Mouse (Mus musculus) heart, embryonic 10.5 days (tissue): ENCODE measurements at regions not wholly inside any gene's neighbourhood (a gene's known extent, or its start where the extent isn't known, plus 50 kb on each side); places are given as distances from the start of the nearest gene placed in this dataset.
"Not testable (repeated sequence)": the region's sequence is repeated elsewhere in the genome, so short reads cannot be mapped to it uniquely, and the experiment has no call there.

Experiments used
- DNase-seq: peaks from one replicate; pipeline ENCODE4 v3.0.0-alpha.2; 2017; ENCODE audit warnings: low spot score
- H3K27ac ChIP-seq: fragments of 300-500 bp; sonication (generic); 2 replicates; pipeline ENCODE4 v1.5.1; 2016; ENCODE audit warnings: mild to moderate bottlenecking
- H3K27me3 ChIP-seq: fragments of 300-500 bp; sonication (generic); 2 replicates; pipeline ENCODE4 v1.6.1; 2016; ENCODE audit warnings: mild to moderate bottlenecking; ENCODE audit not compliant: poor library complexity, insufficient read depth, severe bottlenecking
- H3K36me3 ChIP-seq: fragments of 300-500 bp; sonication (generic); 2 replicates; pipeline ENCODE4 v1.6.1; 2016; ENCODE audit warnings: mild to moderate bottlenecking, moderate library complexity
- H3K4me1 ChIP-seq: fragments of 300-500 bp; sonication (generic); 2 replicates; pipeline ENCODE4 v1.6.1; 2016; ENCODE audit warnings: mild to moderate bottlenecking
- H3K4me3 ChIP-seq: fragments of 300-500 bp; sonication (generic); 2 replicates; pipeline ENCODE4 v1.5.1; 2016; ENCODE audit warnings: mild to moderate bottlenecking, moderate library complexity
- H3K9me3 ChIP-seq: fragments of 300-500 bp; sonication (generic); 2 replicates; pipeline ENCODE4 v1.6.1; 2016; ENCODE audit warnings: mild to moderate bottlenecking, moderate library complexity
- WGBS: fragments of 180-500 bp; shearing (Covaris S2); methylation state at CpG from one replicate; pipeline ENCODE4 v1.1.7; 2016; 5-methylcytosine and 5-hydroxymethylcytosine counted together

- Histone ChIP-seq H3K4me1 (no peaks in the 10 kb centered on the region), H3K27ac (no peak overlapping the region), H3K9me3 (no peaks in the 10 kb centered on the region), H3K27me3 (no peaks in the 10 kb centered on the region), H3K36me3 (no peaks in the 10 kb centered on the region), H3K4me3 (no peak overlapping the region)
- no peak for DNase-seq
- WGBS, result 82% methylated on average over 2 of the region's 2 CpGs
Observed at GRCm38 (mm10) chr15:32749971-32750370, 505.4 kb downstream of the Sema5a start.

GRCm38 (mm10) chr15:32751991-32752390, 507.4 kb downstream of the Sema5a start:
- Histone ChIP-seq H3K4me3 (no peak overlapping the region), H3K36me3 (no peaks in the 10 kb centered on the region), H3K27ac (no peak overlapping the region), H3K27me3 (no peaks in the 10 kb centered on the region), H3K9me3 (no peaks in the 10 kb centered on the region), H3K4me1 (no peaks in the 10 kb centered on the region)
- 69% methylated on average over 3 of the region's 3 CpGs for WGBS
- DNase-seq, result no peak

- H3K9me3 ChIP-seq, result no peaks in the 10 kb centered on the region
- no peaks in the 10 kb centered on the region for H3K4me1 ChIP-seq
- H3K27ac ChIP-seq, result no peak overlapping the region
- no peaks in the 10 kb centered on the region for H3K27me3 ChIP-seq
- no peaks in the 10 kb centered on the region for H3K36me3 ChIP-seq
- WGBS, result 72% methylated on average over 3 of the region's 3 CpGs
- no peak for DNase-seq
- H3K4me3 ChIP-seq, result no peak overlapping the region
Observed at GRCm38 (mm10) chr15:32760141-32760540, 515.5 kb downstream of the Sema5a start.

- no peaks in the 10 kb centered on the region for H3K27me3 ChIP-seq
- no peaks in the 10 kb centered on the region for H3K36me3 ChIP-seq
- H3K4me1 ChIP-seq, result no peaks in the 10 kb centered on the region
- H3K4me3 ChIP-seq, result no peak overlapping the region
- no peak for DNase-seq
- H3K27ac ChIP-seq, result no peak overlapping the region
- WGBS, result 6% methylated on average over 4 of the region's 4 CpGs
- H3K9me3 ChIP-seq, result no peaks in the 10 kb centered on the region
Observed at GRCm38 (mm10) chr15:32766011-32766701, 521.5 kb downstream of the Sema5a start.

GRCm38 (mm10) chr15:32766746-32767471, 522.3 kb downstream of the Sema5a start:
- no peak for DNase-seq
- no peaks in the 10 kb centered on the region for H3K36me3 ChIP-seq
- H3K4me1 ChIP-seq, result no peaks in the 10 kb centered on the region
- H3K9me3 ChIP-seq, result no peaks in the 10 kb centered on the region
- no peak overlapping the region for H3K4me3 ChIP-seq
- no peak overlapping the region for H3K27ac ChIP-seq
- 72% methylated on average over 3 of the region's 5 CpGs for WGBS
- H3K27me3 ChIP-seq, result no peaks in the 10 kb centered on the region

GRCm38 (mm10) chr15:32778226-32778598, 533.6 kb downstream of the Sema5a start:
- H3K4me3 ChIP-seq, DNase-seq, H3K36me3 ChIP-seq, H3K27ac ChIP-seq, H3K27me3 ChIP-seq, H3K9me3 ChIP-seq, H3K4me1 ChIP-seq: not testable (repeated sequence)
- WGBS, result 36% methylated on average over 5 of the region's 5 CpGs

- H3K27me3 ChIP-seq, H3K36me3 ChIP-seq, H3K4me1 ChIP-seq, H3K9me3 ChIP-seq: not testable (repeated sequence)
- peak; percentile 89 for DNase-seq
- Histone ChIP-seq H3K27ac (peak overlapping the region; percentile 65), H3K4me3 (peak overlapping the region; percentile 66)
- 2% methylated on average over 33 of the region's 34 CpGs for whole genome bisulfite sequencing
Observed at GRCm38 (mm10) chr15:32778599-32779273, 534.1 kb downstream of the Sema5a start.

GRCm38 (mm10) chr15:32779274-32779615, 534.6 kb downstream of the Sema5a start:
- 6% methylated on average over 11 of the region's 11 CpGs for WGBS
- H3K27ac ChIP-seq, result peak overlapping the region; percentile 65; the same call in 1 of the 2 replicates
- not testable (repeated sequence) for DNase-seq

GRCm38 (mm10) chr15:32781609-32782008, 537.0 kb downstream of the Sema5a start:
- not testable (repeated sequence) for H3K4me1 ChIP-seq

More at GRCm38 (mm10) chr15:32779274-32779615, 534.6 kb downstream of the Sema5a start:
- H3K36me3 ChIP-seq, H3K4me1 ChIP-seq, H3K27me3 ChIP-seq, H3K9me3 ChIP-seq: not testable (repeated sequence)
- H3K4me3 ChIP-seq, result peak overlapping the region; percentile 66

GRCm38 (mm10) chr15:32799222-32799621, 554.6 kb downstream of the Sema5a start:
- Histone ChIP-seq H3K4me3 (no peak overlapping the region), H3K9me3 (no peaks in the 10 kb centered on the region), H3K36me3 (peaks cover 9% of the 10 kb centered on the region), H3K4me1 (no peaks in the 10 kb centered on the region), H3K27me3 (no peaks in the 10 kb centered on the region), H3K27ac (no peak overlapping the region)
- DNase-seq, result no peak
- 88% methylated on average over 1 of the region's 1 CpGs for WGBS

More at GRCm38 (mm10) chr15:32781609-32782008, 537.0 kb downstream of the Sema5a start:
- not testable (repeated sequence) for H3K4me3 ChIP-seq, H3K27ac ChIP-seq, H3K36me3 ChIP-seq, H3K9me3 ChIP-seq, H3K27me3 ChIP-seq, DNase-seq
- WGBS, result 76% methylated on average over 1 of the region's 1 CpGs

- Histone ChIP-seq H3K27ac (no peak overlapping the region), H3K4me3 (no peak overlapping the region), H3K27me3 (no peaks in the 10 kb centered on the region), H3K9me3 (peaks cover 6% of the 10 kb centered on the region; the same call in 1 of the 2 replicates), H3K36me3 (no peaks in the 10 kb centered on the region), H3K4me1 (no peaks in the 10 kb centered on the region)
- 78% methylated on average over 2 of the region's 2 CpGs for WGBS
- DNase-seq, result no peak
Observed at GRCm38 (mm10) chr15:32810849-32811632, 566.4 kb downstream of the Sema5a start.

GRCm38 (mm10) chr15:32839966-32840365, 595.4 kb downstream of the Sema5a start:
- H3K27me3 ChIP-seq, result no peaks in the 10 kb centered on the region
- WGBS, result 65% methylated on average over 1 of the region's 1 CpGs
- H3K9me3 ChIP-seq, result no peaks in the 10 kb centered on the region
- no peak for DNase-seq
- H3K27ac ChIP-seq, result no peak overlapping the region
- H3K4me1 ChIP-seq, result no peaks in the 10 kb centered on the region
- no peak overlapping the region for H3K4me3 ChIP-seq
- no peaks in the 10 kb centered on the region for H3K36me3 ChIP-seq
